Mouse (Mus musculus): ENCODE results near the gene Tubb2a.

GRCm38 (mm10) chr13:34088871-34089288, 11.1 kb upstream of the Tubb2a start:
- no peak for TF ChIP-seq CTCF (IDR thresholded peaks at IDR 0.05; ENCODE audit: low read depth, low read length)
- no peak for TF ChIP-seq GATA1 (IDR thresholded peaks at IDR 0.05; ENCODE audit: borderline replicate concordance, low read length)
- TF ChIP-seq POLR2AphosphoS5 (IDR thresholded peaks at IDR 0.05; ENCODE audit: insufficient replicate concordance, low read depth, low read length), result no peak
- TF ChIP-seq TAL1 (conservative IDR thresholded peaks at IDR 0.05; ENCODE audit: low read depth, low read length), result no peak
- TF ChIP-seq GATA2 (IDR thresholded peaks at IDR 0.05; ENCODE audit: borderline replicate concordance, low read depth, low read length), result no peak
